Mouse (Mus musculus) cortical plate, adult 2 months (tissue): ENCODE measurements around the gene Asic2.

Experiments used
- CTCF ChIP-seq: fragments of 200-500 bp; IDR thresholded peaks from 2 replicates; pipeline ENCODE4 v1.5.1; 2011; ENCODE audit warnings: mild to moderate bottlenecking, control low read depth, low read length; ENCODE audit not compliant: insufficient read depth; ENCODE audit errors: extremely low read depth
- POLR2A ChIP-seq: fragments of 200-500 bp; IDR thresholded peaks from 2 replicates; pipeline ENCODE4 v1.6.1; 2011; ENCODE audit warnings: mild to moderate bottlenecking, low read length, control low read depth; ENCODE audit not compliant: insufficient read depth; ENCODE audit errors: extremely low read depth

- no peak for TF ChIP-seq POLR2A
- TF ChIP-seq CTCF: no peak
Observed at GRCm38 (mm10) chr11:81263757-81264156, 704.5 kb downstream of the Asic2 start.
